Mouse (Mus musculus) embryonic facial prominence, embryonic 15.5 days (tissue): ENCODE data around the gene Tor1aip2. TPM values are rescaled to one million over a fixed set of nuclear protein-coding genes. Genes with fewer than 3 reads are reported as not detected.

Experiments
- ATAC-seq: fragments of 200-750 bp; cut with Nextera tagmentation; 2 replicates; pipeline ENCODE4 v1.8.0; 2017; ENCODE audit warnings: low read depth, moderate TSS enrichment; ENCODE audit not compliant: insufficient number of reproducible peaks, low FRiP score, low TSS enrichment
- H3K27ac ChIP-seq: fragments of 300-500 bp; sonication (generic); replicated peaks from 2 replicates; pipeline ENCODE4 v1.5.1; 2015; ENCODE audit warnings: mild to moderate bottlenecking, inconsistent platforms
- H3K27me3 ChIP-seq: fragments of 300-500 bp; sonication (generic); 2 replicates; pipeline ENCODE4 v1.6.1; 2015; ENCODE audit warnings: inconsistent platforms
- H3K36me3 ChIP-seq: fragments of 300-500 bp; sonication (generic); 2 replicates; pipeline ENCODE4 v1.6.1; 2015; ENCODE audit warnings: mild to moderate bottlenecking, inconsistent platforms
- H3K4me1 ChIP-seq: fragments of 300-500 bp; sonication (generic); 2 replicates; pipeline ENCODE4 v1.6.1; 2015; ENCODE audit warnings: inconsistent platforms
- H3K4me2 ChIP-seq: fragments of 300-500 bp; sonication (generic); replicated peaks from 2 replicates; pipeline ENCODE4 v1.6.1; 2015; ENCODE audit warnings: mild to moderate bottlenecking, inconsistent platforms
- H3K4me3 ChIP-seq: fragments of 300-500 bp; sonication (generic); replicated peaks from 2 replicates; pipeline ENCODE4 v1.5.1; 2015; ENCODE audit warnings: mild to moderate bottlenecking, inconsistent platforms
- H3K9ac ChIP-seq: fragments of 300-500 bp; sonication (generic); 2 replicates; pipeline ENCODE4 v1.6.1; 2015; ENCODE audit warnings: inconsistent platforms
- H3K9me3 ChIP-seq: fragments of 300-500 bp; sonication (generic); replicated peaks from 2 replicates; pipeline ENCODE4 v1.6.1; 2016; ENCODE audit warnings: inconsistent platforms
- WGBS: fragments of 180-500 bp; shearing (Covaris S2); methylation state at CpG from one replicate; pipeline ENCODE4 v1.1.7; 2015; 5-methylcytosine and 5-hydroxymethylcytosine counted together
- polyA plus RNA-seq: library from polyadenylated mRNA; unstranded; fragments of >200 nt; fragmentation: Nextera tagmentation; extraction: Ambion mirVana; gene quantifications from 2 replicates; pipeline ENCODE4 v1.2.1, GENCODE M21; 2015

The Tor1aip2 gene
- polyA plus RNA-seq = 113 TPM in 2 replicates

DNA sequence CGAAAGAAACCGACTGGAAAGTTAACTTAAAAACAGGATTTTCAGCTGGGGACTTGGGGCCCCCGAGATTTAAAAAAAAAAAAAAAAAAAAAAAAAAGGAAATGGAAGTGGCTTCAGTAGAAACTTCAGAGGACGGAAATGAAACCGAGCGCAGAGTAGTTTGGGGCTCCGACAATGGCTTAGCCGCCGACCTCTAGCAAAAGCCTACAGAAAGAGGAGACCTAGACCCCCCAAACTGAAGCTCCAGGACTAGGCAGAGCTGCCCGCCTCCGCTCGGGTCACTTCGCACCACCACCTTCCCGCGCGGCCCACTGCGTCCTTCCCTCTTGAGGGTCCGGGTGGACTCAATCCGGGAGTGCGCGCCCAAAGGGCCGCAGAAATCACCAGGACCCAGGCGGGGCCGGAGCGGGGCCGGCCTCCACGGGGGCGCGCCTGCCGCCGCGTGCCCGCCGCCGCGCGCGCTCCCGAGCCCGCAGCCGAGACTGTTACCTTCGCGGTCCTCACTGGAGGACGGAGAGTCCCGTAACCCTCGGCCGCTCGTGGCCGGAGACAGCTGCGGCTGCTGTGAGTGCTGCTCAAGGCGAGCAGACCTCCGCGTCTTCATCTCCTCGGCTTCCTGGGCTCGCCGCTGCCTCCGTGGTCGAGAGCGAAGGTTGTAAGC is at the start of gene Tor1aip2:
Tor1aip2 (plus strand) TSS at position 135 of the 661 bp plus-strand sequence.
- Histone ChIP-seq H3K4me3 (peak within 1 kb of the TSS; percentile 88), H3K27me3 (no peaks in the 10 kb centered on the region), H3K27ac (peak within 1 kb of the TSS; percentile 100), H3K9ac (peak within 1 kb of the TSS; percentile 94), H3K4me1 (peaks cover 13% of the 10 kb centered on the region), H3K4me2 (peak within 1 kb of the TSS; percentile 60), H3K36me3 (peaks cover 32% of the 10 kb centered on the region), H3K9me3 (no peaks in the 10 kb centered on the region)
- WGBS = under 1% methylated on average over 59 of the region's 59 CpGs
- ATAC-seq = peak; percentile 86

DNA sequence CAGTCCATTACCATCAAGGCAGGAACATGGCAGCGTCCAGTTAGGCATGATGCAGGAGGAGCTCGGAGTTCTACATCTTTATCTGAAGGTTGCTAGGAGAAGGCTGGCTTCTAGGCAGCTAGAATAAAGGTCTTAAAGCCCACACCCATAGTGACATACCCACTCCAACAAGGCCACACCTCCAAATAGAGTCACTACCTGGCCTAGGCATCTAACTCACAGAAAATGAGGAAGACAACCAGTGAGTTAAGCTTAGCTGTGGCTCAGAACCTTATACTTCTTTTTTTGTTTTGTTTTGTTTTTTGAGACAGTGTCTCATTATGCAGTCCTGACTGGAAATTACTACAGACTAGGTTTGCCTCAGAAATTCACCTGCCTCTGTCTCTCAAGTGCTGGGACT is 47.6 kb upstream of the Tor1aip2 start:
- Histone ChIP-seq H3K4me3 (no peak overlapping the region), H3K4me1 (no peaks in the 10 kb centered on the region), H3K27me3 (no peaks in the 10 kb centered on the region), H3K36me3 (no peaks in the 10 kb centered on the region), H3K9me3 (no peaks in the 10 kb centered on the region), H3K27ac (no peak overlapping the region), H3K4me2 (no peak overlapping the region), H3K9ac (no peak overlapping the region)
- ATAC-seq = no peak
- 85% methylated on average over 2 of the region's 2 CpGs for WGBS

DNA sequence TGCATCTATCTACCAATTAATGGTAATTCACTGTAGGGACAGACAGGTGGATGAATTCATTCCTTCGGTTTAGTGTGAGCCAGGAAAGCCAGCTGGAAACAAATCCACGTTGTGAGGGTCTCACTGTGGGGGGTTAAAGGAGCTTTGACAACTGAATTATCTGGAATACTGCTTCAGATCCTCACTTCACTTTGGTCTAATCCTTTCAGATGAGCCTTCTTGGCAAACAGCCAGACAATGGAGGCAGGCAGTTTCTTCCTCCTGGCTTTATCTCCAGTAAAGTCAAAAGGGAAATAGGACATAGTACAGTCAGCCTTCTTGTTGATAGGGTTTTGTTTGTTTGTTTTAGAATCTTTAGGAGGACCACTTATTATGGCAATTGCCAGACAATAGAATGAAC is 45.8 kb upstream of the Tor1aip2 start:
- Histone ChIP-seq H3K9me3 (no peaks in the 10 kb centered on the region), H3K4me2 (no peak overlapping the region), H3K27ac (no peak overlapping the region), H3K9ac (no peak overlapping the region), H3K4me3 (no peak overlapping the region), H3K36me3 (no peaks in the 10 kb centered on the region), H3K27me3 (no peaks in the 10 kb centered on the region), H3K4me1 (no peaks in the 10 kb centered on the region)
- WGBS = 17% methylated on average over 2 of the region's 2 CpGs
- no peak for ATAC-seq

DNA sequence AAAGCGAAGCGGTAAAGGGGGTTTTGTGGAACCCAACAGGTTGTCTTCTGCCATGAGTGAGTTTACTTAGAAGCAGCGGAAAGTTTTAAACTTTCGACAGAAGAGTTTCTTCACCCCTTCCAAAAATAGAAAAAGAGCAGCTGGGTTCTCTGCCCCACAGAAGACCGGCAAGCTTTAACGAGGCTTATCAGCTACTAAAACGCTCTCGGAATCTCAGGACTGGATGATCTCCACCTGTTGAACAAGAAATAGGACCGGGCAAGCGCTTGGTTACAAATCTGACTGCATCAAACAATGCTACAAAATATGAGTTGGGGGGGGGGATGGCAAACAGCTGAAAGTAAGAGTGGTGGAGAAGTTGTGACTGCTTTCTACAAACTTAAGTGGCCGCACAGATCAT is 44.8 kb upstream of the Tor1aip2 start:
- Histone ChIP-seq H3K27ac (no peak overlapping the region), H3K4me1 (no peaks in the 10 kb centered on the region), H3K4me2 (no peak overlapping the region), H3K9me3 (no peaks in the 10 kb centered on the region), H3K9ac (no peak overlapping the region), H3K4me3 (no peak overlapping the region), H3K36me3 (no peaks in the 10 kb centered on the region), H3K27me3 (no peaks in the 10 kb centered on the region)
- WGBS = 74% methylated on average over 11 of the region's 11 CpGs
- ATAC-seq = no peak

DNA sequence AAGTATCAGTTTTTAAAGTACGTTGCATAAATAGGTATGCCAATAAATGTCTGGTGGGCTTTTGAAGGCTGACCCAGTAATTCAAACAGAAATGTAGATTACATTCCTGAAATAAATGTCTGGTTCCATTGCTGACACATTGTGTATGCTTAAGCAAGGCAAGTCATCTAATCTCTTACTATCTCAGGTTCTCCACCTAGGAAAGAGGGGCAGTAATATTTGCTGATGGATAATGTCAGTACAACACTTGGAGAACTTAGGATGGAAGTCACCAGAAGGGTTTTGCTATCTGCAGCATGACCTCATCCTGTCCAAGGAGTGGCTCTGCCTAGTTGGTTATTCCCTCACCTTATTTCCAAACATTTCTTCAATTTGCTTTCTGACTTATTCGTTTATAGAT is 40.7 kb upstream of the Tor1aip2 start:
- Histone ChIP-seq H3K36me3 (no peaks in the 10 kb centered on the region), H3K27ac (no peak overlapping the region), H3K27me3 (no peaks in the 10 kb centered on the region), H3K4me3 (no peak overlapping the region), H3K9ac (no peak overlapping the region), H3K4me1 (no peaks in the 10 kb centered on the region), H3K9me3 (no peaks in the 10 kb centered on the region), H3K4me2 (no peak overlapping the region)
- WGBS = 82% methylated on average over 2 of the region's 2 CpGs
- no peak for ATAC-seq

DNA sequence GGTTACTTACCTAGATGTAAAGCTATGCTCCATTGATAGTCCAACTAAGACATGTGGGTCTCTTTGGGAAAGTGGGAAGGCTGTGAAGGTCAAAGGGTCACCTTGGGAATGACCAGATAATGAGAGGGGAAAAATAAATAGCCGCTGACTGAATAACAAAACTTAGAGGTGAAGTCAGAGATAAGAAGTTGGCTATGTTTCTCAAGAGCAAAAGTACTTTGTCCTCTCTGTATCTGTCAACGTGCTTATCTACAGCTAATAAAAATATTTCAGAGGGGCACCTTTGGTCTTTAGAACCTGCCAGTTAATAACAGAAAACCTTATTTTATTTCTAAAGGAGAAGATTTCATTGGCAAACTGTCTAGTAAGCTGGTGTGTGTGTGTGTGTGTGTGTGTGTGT is 39.6 kb upstream of the Tor1aip2 start:
- Histone ChIP-seq H3K27me3 (no peaks in the 10 kb centered on the region), H3K27ac (no peak overlapping the region), H3K4me2 (no peak overlapping the region), H3K4me3 (no peak overlapping the region), H3K9ac (no peak overlapping the region), H3K36me3 (no peaks in the 10 kb centered on the region), H3K4me1 (no peaks in the 10 kb centered on the region), H3K9me3 (no peaks in the 10 kb centered on the region)
- 85% methylated on average over 2 of the region's 2 CpGs for WGBS
- ATAC-seq = no peak

DNA sequence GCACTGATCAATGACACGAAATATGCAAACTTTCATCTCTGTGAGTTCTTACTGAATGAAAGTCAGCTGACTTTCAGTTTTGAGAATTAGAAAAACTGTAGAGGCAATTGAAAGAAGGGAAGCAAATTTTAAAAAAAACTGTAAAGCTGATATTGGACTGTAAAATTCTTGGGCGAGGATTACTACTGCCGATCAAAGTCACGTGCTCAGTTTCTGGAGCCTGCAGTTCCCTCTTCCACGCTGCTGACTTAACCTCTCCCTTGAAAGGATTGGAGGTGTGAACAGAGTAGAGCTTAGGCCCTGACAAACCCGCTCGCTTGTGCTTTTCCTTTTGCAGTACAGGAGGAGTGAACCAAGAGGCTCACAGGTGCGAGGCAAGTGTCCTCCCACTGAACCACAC is 32.8 kb upstream of the Tor1aip2 start:
- Histone ChIP-seq H3K4me1 (no peaks in the 10 kb centered on the region), H3K4me3 (no peak overlapping the region), H3K9ac (no peak overlapping the region), H3K27ac (no peak overlapping the region), H3K27me3 (no peaks in the 10 kb centered on the region), H3K36me3 (peaks cover 21% of the 10 kb centered on the region), H3K4me2 (no peak overlapping the region), H3K9me3 (no peaks in the 10 kb centered on the region)
- no peak for ATAC-seq
- 84% methylated on average over 8 of the region's 8 CpGs for WGBS

DNA sequence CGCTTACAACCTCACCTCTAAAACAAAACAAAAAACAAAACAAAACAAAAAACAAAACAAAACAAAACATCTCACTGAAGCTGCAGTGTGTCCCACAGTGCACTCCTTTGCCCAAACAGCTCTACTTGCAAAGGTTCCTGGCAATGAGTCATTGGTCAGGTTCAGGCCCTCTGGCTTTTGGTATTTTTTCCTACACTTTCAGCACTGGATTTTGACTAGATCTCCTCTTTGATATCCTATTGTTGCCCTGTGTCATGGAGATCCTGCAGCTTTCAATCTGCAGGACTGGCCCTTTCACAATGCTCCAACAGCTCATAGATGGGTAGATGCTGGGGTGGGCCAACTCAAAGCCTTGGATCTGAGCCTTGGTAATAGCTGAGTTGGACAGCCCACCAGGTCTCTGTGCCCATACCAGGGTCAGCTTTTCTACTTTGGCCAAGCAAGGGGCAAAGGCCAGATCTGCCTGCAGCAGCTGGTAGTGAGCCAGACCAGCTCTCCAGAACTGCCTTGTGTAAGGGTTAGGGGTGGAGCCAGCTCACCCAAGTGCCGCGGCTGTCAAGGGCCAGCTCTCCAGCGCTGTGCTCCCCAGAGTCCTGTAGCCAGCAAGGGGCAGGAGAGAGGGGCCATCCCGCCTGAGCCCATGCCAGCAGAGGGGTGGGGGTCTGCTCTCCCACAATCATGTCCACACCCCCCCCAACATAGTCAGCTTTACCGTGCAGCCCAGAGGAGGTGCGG is 31.8 kb upstream of the Tor1aip2 start:
- H3K27ac ChIP-seq = no peak overlapping the region
- H3K36me3 ChIP-seq = peaks cover 27% of the 10 kb centered on the region
- H3K4me3 ChIP-seq = no peak overlapping the region
- 85% methylated on average over 7 of the region's 7 CpGs for WGBS
- H3K9me3 ChIP-seq = no peaks in the 10 kb centered on the region
- H3K4me2 ChIP-seq = no peak overlapping the region
- no peaks in the 10 kb centered on the region for H3K27me3 ChIP-seq
- no peak overlapping the region for H3K9ac ChIP-seq
- no peaks in the 10 kb centered on the region for H3K4me1 ChIP-seq
- 0 out of 2 replicates have a peak, but pooled peaks have one; percentile 7 for ATAC-seq

DNA sequence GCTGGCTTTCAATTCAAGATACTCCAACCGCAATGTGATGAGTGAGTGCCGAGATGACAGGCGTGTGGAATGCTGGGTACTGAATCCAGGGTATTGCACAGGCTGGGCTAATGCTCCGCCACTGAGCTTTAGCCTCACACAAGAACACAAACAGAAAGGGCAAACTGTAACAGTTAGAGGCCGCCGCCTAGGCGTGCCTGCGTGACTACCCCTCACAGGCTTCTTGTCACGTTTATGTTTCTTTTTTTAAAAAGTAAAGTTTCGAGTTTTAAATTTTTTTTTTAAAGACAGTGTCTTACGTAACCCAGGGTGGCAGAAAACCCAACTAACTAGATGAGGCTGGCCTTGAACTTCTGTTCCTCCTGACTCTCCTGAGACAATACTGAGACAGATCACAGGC is 29.3 kb upstream of the Tor1aip2 start:
- H3K27ac ChIP-seq = no peak overlapping the region
- ATAC-seq = no peak
- no peak overlapping the region for H3K9ac ChIP-seq
- H3K4me3 ChIP-seq = no peak overlapping the region
- WGBS = 88% methylated on average over 11 of the region's 11 CpGs
- no peaks in the 10 kb centered on the region for H3K4me1 ChIP-seq
- H3K36me3 ChIP-seq = peaks cover 36% of the 10 kb centered on the region
- H3K4me2 ChIP-seq = no peak overlapping the region
- no peaks in the 10 kb centered on the region for H3K27me3 ChIP-seq
- no peaks in the 10 kb centered on the region for H3K9me3 ChIP-seq

DNA sequence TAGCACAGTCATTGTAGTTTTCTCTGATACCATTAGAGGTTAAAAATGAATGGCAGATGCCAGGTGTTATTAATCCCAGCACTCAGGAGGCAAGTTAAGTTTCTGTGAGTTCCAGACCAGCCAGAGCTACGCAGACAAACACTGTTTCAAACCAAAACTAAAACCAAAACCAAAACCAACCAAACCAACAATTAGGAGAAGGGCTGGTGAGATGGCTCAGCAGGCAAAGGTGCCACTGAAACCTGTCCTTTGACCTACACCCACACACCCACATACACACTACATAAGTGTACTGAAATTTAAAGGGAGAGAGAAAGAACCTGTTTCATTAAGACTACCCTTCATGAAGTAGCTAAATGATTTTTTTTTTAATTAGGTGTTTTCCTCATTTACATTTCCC is 26.2 kb upstream of the Tor1aip2 start:
- peaks cover 44% of the 10 kb centered on the region for H3K36me3 ChIP-seq
- H3K9me3 ChIP-seq = no peaks in the 10 kb centered on the region
- no peaks in the 10 kb centered on the region for H3K4me1 ChIP-seq
- ATAC-seq = no peak
- no peak overlapping the region for H3K4me3 ChIP-seq
- H3K27me3 ChIP-seq = no peaks in the 10 kb centered on the region
- WGBS = 65% methylated on average over 1 of the region's 1 CpGs
- no peak overlapping the region for H3K9ac ChIP-seq
- no peak overlapping the region for H3K4me2 ChIP-seq
- H3K27ac ChIP-seq = no peak overlapping the region

DNA sequence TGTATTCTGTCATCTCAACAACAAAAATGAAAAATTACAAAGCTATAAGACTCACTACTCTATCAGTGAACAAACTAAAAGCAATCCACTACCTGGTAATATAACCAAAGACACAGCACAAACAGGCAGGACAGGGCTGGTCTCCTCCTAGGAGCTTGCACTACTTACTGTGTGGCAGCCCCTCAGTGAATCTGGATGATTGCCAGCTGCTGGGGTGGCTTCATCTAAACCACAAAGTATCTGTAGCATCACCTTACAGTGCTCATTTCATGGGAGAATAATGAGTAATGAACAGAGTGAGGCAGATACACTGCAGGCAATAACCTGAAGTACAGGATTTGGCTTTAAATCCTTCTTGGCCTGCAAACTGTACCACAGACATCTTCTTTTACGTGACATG is 15.4 kb upstream of the Tor1aip2 start:
- H3K27me3 ChIP-seq = no peaks in the 10 kb centered on the region
- H3K9ac ChIP-seq = no peak overlapping the region
- WGBS = 73% methylated on average over 1 of the region's 1 CpGs
- H3K36me3 ChIP-seq = peaks cover 52% of the 10 kb centered on the region
- no peak overlapping the region for H3K4me2 ChIP-seq
- H3K9me3 ChIP-seq = no peaks in the 10 kb centered on the region
- H3K27ac ChIP-seq = no peak overlapping the region
- no peaks in the 10 kb centered on the region for H3K4me1 ChIP-seq
- no peak overlapping the region for H3K4me3 ChIP-seq
- no peak for ATAC-seq

DNA sequence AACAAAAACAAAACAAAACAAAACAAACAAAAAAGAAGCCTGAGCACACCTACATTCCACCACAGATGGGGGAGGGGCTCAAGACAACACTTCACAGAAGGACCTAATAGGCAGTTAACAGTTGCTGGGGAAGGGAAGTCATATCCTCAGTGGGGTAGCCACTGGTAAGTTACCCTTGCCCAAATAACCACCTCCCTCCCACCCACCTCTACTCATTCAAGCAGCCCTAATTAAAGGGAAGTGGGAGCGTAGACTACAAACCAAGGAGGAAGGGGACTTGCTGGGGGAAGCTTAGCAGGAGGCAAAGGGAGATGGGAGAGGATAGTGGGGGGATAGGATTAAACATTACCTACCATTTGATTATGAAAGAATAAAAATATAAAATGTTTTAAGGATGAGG is 14.8 kb upstream of the Tor1aip2 start:
- ATAC-seq = no peak
- Histone ChIP-seq H3K9me3 (no peaks in the 10 kb centered on the region), H3K4me3 (no peak overlapping the region), H3K4me2 (no peak overlapping the region), H3K9ac (no peak overlapping the region), H3K27ac (no peak overlapping the region), H3K4me1 (no peaks in the 10 kb centered on the region), H3K36me3 (peaks cover 49% of the 10 kb centered on the region), H3K27me3 (no peaks in the 10 kb centered on the region)
- 100% methylated on average over 1 of the region's 1 CpGs for WGBS
